Mouse (Mus musculus) embryonic stem cell, embryonic (primary cell): Measurements from ENCODE around the gene 2010111I01Rik.

ENCODE experiments used
- CTCF ChIA-PET, 4 experiments: fragments of 300-600 bp in 2 of 4; fragments of 350-600 bp in 2 of 4; sonication (Branson Sonifier 250); formaldehyde crosslinking; loops; one replicate each; lab custom pipeline; 2022; ENCODE audit warnings: inconsistent platforms in 2 of 4; lab: Charles Lee
- POLR2A ChIA-PET, 4 experiments: fragments of 300-600 bp in 2 of 4; fragments of 350-600 bp in 2 of 4; sonication (Branson Sonifier 250); formaldehyde crosslinking; loops; one replicate each; lab custom pipeline; 2022; ENCODE audit warnings: antibody characterized with exemption in 4 of 4, inconsistent platforms in 1 of 4; lab: Charles Lee

Gene 2010111I01Rik

DNA sequence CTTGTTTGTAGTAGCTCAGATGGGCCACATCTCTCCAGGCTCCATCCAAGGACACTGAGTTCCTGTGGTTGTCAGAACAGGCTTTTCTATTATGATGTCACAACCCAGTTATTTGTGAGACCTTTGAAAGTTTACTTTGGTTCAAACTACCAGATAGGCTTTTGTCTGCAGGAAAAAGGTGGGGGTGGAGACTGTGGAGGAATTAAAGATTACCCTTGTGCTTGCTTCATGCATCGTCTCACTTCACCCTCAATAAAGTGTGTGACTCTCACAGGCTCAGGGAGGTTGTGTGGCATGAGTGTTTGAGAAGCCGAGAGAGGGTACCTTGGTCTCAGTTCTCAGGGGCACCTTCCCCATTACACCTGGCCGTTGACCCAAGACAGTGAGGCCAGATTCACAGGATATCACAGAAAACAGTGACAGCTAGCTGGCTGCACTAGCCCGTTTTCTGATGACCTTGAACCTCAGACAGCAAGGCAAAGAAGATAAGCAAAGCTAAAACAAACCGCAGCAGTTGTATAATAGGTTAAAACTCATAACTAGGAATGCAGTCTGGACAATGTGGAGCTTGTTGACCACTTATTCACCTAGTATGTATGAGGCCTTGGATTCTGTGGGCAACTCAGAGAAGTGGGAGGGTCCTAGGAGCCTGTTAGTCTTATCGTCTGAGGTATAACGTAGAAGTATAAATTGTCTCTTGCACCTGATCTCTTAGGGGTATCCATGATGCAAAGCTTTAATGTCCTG is 266.4 kb downstream of the 2010111I01Rik start:
- ChIA-PET POLR2A (interaction anchor here (0.8 to 1.7 kb wide), 8 partner anchors 9 to 100 kb away, joined by 3 to 7 read pairs (median 3); no protein-coding TSS in a partner anchor), CTCF (interaction anchor here in 1 of 4 experiments (1.4 kb wide), 1 partner anchor 100 kb away, joined by 4 read pairs; no protein-coding TSS in a partner anchor)

DNA sequence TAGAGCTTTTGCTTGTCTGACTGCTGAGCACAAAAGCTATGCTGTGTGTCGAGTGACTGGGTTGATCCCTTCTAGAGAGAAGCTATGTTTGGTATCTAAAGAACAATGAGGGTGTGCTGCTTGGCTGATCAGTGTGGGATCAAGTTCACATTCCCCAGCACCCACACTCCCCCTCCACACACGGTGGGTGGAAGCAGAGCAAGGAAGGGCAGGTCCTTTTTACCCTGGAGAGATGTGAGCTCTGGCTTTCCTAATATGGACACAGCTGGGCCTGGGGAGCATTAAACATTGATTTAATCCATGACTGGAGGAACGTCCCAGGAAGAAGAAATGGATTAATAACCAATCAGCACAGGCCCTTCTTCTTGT is 267.0 kb downstream of the 2010111I01Rik start:
- CTCF ChIA-PET = interaction anchor here in 1 of 4 experiments (1.4 kb wide), 1 partner anchor 100 kb away, joined by 4 read pairs; no protein-coding TSS in a partner anchor
- POLR2A ChIA-PET = interaction anchor here (0.6 to 1.7 kb wide), 9 partner anchors 9 to 152 kb away, joined by 3 to 7 read pairs (median 3); no protein-coding TSS in a partner anchor

DNA sequence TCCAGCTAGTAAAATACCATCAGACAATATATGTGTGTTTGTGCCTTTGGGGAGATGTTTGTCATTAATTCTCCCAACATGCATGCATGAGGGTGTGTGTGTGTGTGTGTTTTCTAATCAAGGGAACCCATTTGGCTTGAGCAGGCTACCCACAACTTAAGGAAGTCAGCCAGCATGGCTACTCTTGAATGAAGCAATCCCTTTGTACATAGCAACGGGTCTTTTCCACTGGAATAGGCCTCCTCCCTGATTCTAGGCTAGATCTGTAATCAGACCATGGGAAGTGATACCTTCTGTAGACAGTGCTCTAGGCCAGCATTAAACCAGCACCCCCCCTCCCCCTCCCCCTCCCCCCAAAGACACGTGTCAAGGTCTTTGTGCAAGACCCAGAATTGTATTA is 267.9 kb downstream of the 2010111I01Rik start:
- POLR2A ChIA-PET = interaction anchor here in 1 of 4 experiments (0.6 kb wide), 1 partner anchor 152 kb away, joined by 4 read pairs; no protein-coding TSS in a partner anchor
- CTCF ChIA-PET = no interaction called here

DNA sequence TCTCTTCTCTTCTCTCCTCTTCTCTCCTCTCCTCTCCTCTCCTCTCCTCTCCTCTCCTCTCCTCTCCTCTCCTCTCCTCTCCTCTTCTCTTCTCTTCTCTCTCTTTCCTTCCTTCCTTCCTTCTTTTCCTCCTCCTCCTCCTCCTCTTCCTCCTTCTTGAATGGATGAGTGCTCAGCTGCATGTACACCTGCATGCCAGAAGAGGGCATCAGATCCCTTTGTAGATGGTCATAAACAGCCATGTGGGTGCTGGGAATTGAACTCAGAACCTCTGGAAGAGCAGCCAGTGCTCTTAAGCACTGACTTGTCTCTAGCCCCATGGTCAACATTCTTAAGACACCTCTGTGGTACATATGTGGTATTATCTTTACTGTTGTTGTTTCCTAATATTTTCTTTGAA is 269.8 kb downstream of the 2010111I01Rik start:
- CTCF ChIA-PET = interaction anchor here (0.6 to 2.6 kb wide), 11 partner anchors 61 to 314 kb away, joined by 3 to 14 read pairs (median 3); no protein-coding TSS in a partner anchor
- POLR2A ChIA-PET = interaction anchor here in 2 of 4 experiments (1.0 to 1.2 kb wide), 2 partner anchors 35 to 39 kb away, joined by 3 to 6 read pairs; no protein-coding TSS in a partner anchor

DNA sequence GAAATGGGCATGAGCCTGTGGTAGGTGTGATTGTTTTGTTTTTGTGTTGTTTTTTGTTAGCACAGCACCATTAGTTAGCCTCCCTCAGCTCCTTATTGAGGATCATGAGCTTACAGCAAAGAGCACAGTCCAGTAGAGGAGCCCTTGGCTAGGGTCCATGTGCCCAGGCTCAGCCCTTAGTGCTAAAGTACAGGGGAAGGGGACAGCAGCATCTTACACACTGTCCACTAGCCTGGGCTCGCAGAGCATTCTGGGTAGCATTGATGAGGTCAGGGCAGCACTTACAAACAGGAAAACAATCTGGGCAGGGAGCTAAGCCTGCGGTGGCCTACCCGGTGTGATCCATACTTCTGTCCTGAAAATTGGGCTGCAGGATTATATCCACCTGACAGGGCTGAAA is 270.9 kb downstream of the 2010111I01Rik start:
- ChIA-PET POLR2A (interaction anchor here in 3 of 4 experiments (0.5 to 0.8 kb wide), 5 partner anchors 12 to 667 kb away, joined by 3 read pairs; no protein-coding TSS in a partner anchor), CTCF (interaction anchor here in 3 of 4 experiments (0.6 to 2.6 kb wide), 4 partner anchors 60 to 196 kb away, joined by 3 to 10 read pairs (median 4); no protein-coding TSS in a partner anchor)

DNA sequence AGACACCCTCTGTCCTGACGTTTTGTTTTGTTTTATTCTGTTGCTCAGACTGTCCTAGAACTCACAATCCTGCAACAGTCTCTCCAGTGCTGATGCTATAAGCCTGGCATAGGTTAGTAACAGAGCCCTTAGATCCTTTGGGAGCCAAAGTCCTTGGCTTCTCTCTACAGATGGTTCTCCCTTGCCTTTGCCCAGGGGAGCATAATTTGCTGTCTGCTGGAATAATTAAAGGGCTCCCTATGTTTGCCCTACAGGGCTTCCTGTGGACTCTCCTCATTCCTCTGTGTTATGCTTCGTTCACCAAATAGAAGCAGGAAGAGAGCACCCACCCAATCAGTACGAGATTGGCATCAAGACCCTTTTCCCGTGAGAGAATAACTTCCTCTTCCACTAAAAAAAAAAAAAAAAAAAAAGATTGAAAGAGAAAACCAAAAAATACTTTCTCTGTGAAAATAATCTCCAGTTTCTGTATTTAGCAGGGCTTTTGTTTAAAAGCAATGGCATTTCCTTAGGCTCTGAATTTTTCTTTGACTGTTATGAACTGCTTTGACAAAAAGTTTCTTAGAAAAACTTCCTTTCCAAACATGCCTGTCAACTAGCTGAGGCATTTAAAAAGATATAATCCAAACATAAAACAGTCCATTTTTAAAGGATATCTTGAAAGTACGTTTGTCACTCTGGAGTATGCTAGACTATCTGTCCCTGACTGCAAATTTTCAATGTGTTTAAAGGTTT is 271.6 kb downstream of the 2010111I01Rik start:
- CTCF ChIA-PET = interaction anchor here in 1 of 4 experiments (1.2 kb wide), 1 partner anchor 95 kb away, joined by 5 read pairs; no protein-coding TSS in a partner anchor

DNA sequence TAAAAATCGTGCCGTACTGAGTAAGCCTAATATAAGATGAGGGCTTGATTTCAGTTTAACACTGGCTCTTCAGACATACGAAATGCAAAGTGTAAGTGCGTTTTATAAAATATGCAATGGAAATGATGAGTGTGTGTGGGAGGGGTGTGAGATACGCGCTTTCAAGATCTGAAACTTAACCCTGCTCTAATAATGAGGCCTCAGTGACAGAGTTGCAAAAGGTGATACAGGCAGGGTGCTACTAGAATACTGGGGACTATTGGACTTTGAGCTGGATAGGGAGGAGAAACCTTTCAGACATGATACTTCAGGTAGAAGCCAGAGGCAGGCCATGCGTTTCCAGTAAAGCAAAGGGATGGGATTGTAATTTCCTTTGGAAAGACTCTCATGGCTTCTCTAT is 273.4 kb downstream of the 2010111I01Rik start:
- POLR2A ChIA-PET = interaction anchor here in 2 of 4 experiments (1.0 to 4.1 kb wide), 4 partner anchors 24 to 193 kb away, joined by 3 to 24 read pairs (median 5); no protein-coding TSS in a partner anchor
- CTCF ChIA-PET = no interaction called here

More for the DNA sequence above, 271.6 kb downstream of the 2010111I01Rik start:
- POLR2A ChIA-PET = no interaction called here

DNA sequence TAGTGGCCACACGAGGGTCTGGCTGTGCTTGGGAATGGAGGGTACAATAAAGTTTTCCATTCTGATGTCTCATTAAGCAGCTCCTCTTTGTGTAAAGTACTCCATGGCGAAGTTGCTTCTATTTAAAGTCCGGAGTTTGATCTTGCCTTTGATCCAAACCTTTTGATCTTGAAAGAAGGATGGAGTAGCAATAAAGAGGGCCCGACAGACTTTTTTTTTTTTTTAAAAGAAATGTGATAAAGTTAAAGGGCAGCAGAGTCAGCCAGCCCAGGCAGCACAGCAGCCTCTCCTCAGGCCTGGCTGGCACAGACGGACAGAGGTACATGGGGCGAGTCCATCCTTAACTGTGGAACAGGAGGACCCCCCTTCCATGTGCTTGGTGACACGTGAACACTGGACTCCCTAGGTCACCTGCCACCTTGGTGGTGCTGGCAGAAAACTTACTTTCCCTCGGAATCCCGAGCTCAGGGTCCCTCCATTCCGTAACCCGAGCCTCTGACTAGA is 274.7 kb downstream of the 2010111I01Rik start:
- ChIA-PET POLR2A (interaction anchor here in 3 of 4 experiments (0.6 to 4.1 kb wide), 17 partner anchors 13 to 324 kb away, joined by 3 to 24 read pairs (median 4); no protein-coding TSS in a partner anchor), CTCF (interaction anchor here in 2 of 4 experiments (0.7 to 1.3 kb wide), 2 partner anchors 92 to 288 kb away, joined by 4 to 5 read pairs; no protein-coding TSS in a partner anchor)

DNA sequence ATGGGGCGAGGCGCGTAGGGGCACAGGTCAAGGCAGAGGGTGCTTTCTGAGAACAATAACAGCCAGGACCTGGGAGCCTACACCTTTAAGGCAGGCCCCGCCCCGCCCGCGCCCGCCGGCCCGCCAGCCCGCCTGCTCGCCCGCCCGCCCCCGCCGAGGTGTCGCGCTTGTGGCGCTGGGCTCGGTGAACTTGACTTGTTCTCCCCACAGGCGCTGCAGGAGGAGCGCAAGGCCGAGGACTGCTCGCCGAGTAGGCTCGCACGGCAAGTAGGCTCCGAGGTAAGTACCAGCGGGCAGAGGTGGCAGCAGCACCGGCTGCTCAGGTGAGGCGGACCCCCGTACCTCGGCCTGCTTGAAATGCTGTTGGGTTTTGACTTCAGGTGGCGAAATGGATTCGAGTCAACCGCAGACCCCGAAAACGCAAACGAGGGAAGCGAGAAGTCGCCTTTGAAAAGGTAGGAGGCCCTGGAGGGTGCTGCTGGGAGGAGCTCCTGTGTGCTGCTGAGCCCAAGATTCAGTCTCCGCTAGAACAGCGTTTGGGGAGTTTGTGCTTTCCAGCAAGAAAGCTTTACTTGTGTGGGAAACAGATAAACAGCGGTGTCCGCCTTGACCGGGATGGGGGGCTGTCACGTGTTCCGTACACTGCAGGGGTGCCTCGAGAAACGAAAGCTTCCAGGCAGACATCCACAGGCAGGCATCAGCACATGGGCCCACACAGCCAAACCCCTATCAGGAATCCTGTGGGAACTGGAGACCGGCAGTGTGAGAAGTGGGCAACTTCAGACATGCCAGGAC is 275.4 kb downstream of the 2010111I01Rik start:
- POLR2A ChIA-PET = interaction anchor here in 3 of 4 experiments (0.6 to 4.1 kb wide), 29 partner anchors 9 to 323 kb away, joined by 3 to 26 read pairs (median 4); no protein-coding TSS in a partner anchor
- CTCF ChIA-PET = interaction anchor here in 2 of 4 experiments (0.5 to 1.3 kb wide), 4 partner anchors 90 to 692 kb away, joined by 3 to 5 read pairs (median 4); no protein-coding TSS in a partner anchor

DNA sequence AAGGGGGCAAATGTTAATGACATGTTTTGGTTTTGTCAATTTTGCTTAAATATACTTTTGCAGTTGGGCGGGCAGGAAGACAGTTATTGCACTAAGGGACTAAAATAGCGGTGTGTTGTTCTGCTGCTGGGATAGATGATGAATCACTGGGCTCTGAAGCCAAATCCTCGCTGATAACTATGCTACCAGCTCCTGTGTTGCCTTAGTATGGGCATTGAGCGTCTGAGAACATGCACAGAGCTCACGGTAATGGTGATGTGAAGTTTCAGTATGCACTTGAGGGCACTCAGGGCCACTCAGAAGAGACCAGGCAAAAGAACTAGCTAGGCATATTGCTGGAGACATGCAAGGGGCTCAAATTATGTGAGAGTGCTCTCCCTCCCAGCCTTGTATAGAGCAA is 276.1 kb downstream of the 2010111I01Rik start:
- POLR2A ChIA-PET = interaction anchor here in 3 of 4 experiments (0.7 to 4.1 kb wide), 25 partner anchors 9 to 195 kb away, joined by 3 to 26 read pairs (median 4); no protein-coding TSS in a partner anchor
- CTCF ChIA-PET = interaction anchor here in 2 of 4 experiments (0.7 to 1.2 kb wide), 2 partner anchors 89 to 97 kb away, joined by 3 to 5 read pairs; no protein-coding TSS in a partner anchor

DNA sequence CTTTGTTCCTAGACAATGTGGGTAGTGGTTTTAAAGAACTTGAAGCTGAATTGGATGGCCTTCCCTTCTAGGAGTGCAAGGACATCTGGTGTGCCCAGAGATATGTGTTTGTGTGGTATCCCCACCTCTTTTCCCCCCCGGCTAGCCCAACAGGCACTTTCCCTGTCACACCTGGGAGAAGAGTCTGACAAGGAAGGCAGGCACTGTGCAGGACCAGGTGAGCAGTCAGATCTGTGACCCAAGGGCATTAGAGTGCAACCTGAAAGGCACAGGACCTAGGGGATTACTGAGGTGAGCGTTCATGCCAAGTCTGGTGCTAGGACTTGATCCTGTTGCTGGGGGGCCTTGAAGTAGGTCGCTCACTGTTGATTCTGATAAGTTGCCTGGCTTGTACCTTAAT is 277.0 kb downstream of the 2010111I01Rik start:
- ChIA-PET POLR2A (interaction anchor here in 2 of 4 experiments (0.8 to 4.1 kb wide), 8 partner anchors 9 to 53 kb away, joined by 3 to 26 read pairs (median 4); no protein-coding TSS in a partner anchor), CTCF (no interaction called here)

DNA sequence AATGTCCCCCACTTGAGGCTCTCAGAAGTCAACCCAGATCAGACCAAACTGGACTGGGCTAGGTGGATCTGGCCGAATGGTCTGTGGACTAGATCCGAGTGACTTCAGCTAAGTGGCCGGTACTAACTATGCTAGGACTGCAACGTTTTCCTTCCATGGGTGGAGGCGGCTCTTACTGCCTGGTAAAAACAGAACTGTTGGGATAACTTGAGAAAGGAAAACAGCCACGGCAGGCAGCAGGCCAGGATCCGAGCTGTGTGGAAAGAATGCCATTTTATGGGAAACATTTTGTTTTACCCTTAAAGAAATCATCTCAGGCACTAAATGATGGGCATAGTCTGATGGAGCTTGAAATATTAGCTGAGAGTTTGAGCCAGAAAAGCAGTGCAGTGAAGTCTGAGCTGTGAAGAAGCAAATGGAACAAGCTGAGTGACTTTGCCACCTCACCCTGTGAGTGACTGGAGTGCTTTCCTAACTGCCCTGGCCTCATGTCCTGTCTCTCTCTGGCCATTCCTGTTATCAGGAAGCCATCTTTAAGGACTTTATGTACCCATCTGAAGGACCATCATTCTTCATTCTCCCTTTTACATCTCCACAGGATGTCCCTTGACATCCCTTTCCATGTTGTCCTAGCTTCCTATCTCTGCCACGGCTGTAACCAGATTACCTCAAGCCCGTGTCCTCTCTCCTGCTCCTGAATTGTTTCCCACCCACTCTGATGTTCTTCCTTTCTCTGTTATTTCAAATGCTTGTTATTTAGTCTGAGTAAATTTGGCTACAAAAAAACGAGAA is 277.9 kb downstream of the 2010111I01Rik start:
- POLR2A ChIA-PET = interaction anchor here in 3 of 4 experiments (1.5 to 1.7 kb wide), 3 partner anchors 9 to 31 kb away, joined by 3 to 5 read pairs (median 4); no protein-coding TSS in a partner anchor
- CTCF ChIA-PET = no interaction called here

DNA sequence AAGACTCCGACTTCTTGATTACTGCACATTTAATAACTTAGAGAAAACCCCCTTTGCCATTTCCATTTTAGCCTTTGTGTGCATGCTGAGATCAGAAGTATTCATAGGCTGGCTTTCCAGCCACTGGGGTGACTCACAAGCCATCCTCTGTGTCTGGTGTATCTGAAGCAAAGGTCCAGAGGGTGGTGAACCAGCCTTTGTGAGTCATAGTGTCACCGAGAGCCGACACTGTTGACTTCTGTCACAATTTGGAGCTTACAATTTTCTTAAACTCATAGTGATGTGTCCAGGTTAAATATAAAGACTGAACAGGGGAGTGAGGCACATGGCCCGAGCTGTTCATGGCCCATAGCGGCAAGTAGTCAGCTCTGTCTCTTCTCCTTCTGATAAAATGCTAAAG is 278.9 kb downstream of the 2010111I01Rik start:
- ChIA-PET POLR2A (interaction anchor here in 3 of 4 experiments (0.6 to 1.6 kb wide), 5 partner anchors 8 to 64 kb away, joined by 3 to 5 read pairs (median 3); no protein-coding TSS in a partner anchor), CTCF (interaction anchor here in 1 of 4 experiments (0.8 kb wide), 1 partner anchor 194 kb away, joined by 3 read pairs; no protein-coding TSS in a partner anchor)

DNA sequence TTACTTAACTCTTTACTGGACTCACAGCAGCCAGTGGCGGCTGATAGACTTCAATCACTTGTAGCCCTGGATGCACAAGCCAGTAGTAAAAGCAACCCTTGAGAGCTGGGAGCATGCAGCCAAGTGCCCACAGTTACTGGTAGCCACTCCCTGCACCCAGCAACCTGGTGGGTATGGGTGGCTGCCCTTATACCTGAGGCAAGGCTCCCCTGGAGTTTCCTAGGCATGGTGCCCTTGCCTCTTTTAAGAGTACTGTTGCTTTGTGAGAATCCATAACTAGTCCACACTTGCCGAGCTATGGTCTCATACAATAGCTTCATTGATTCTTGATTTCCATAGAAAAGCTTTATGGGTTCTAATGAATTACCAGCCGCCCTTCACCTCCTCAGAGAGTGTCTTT is 279.7 kb downstream of the 2010111I01Rik start:
- ChIA-PET POLR2A (interaction anchor here in 3 of 4 experiments (0.8 to 1.5 kb wide), 4 partner anchors 25 to 56 kb away, joined by 3 read pairs; no protein-coding TSS in a partner anchor), CTCF (no interaction called here)

DNA sequence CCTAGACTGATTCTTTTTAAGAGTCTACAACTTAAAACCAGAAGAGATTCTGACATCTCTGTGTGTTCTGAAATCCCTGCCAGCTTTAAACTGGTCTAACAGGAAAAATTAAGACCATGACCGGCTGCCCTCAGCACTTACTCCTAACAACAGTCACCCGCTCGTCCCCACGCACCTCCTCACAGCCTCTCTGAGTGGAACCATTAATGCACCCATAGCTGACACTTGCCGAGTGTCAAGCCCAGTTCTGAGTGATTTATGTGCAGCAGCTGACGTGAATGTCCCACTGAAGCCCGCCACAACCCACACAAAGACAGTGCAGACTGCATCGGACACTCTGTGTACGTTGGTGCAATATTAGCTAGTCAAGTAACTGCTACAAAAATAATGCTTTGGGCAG is 280.5 kb downstream of the 2010111I01Rik start:
- ChIA-PET POLR2A (interaction anchor here in 3 of 4 experiments (0.8 to 2.4 kb wide), 8 partner anchors 15 to 91 kb away, joined by 3 to 15 read pairs (median 3); no protein-coding TSS in a partner anchor), CTCF (no interaction called here)

DNA sequence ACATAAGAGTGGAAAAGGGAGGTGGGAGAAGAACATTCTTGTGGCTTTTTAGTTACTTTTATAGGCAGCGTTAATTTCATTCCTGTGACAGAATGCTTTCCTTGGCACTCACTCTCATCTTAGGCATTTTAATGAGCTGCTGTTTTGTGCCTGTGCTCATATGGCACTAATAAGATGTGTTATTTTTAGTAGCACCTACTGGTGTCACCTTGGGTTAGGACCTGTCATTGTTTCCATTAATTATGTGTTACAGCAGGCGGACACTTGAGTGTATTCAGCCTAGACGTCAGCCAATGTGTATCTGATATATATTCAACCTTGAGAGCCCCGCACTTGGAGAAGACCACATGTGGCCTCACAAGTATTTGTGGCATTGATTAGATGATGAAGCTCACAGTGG is 281.1 kb downstream of the 2010111I01Rik start:
- POLR2A ChIA-PET = interaction anchor here in 3 of 4 experiments (1.0 to 2.4 kb wide), 8 partner anchors 15 to 91 kb away, joined by 3 to 15 read pairs (median 4); no protein-coding TSS in a partner anchor
- CTCF ChIA-PET = no interaction called here
